Mouse (Mus musculus): ENCODE data around the gene Tulp2. TPM values are rescaled to one million over a fixed set of nuclear protein-coding genes. Genes with fewer than 3 reads are reported as not detected.
A peak's percentile ranks its signal among the peaks of the same experiment; 100 is the strongest.

Tulp2 gene
- not detected for total RNA-seq (2021)
- long read RNA-seq, experiment 1, result 0 reads
- long read RNA-seq, experiment 2, result 0 reads

DNA sequence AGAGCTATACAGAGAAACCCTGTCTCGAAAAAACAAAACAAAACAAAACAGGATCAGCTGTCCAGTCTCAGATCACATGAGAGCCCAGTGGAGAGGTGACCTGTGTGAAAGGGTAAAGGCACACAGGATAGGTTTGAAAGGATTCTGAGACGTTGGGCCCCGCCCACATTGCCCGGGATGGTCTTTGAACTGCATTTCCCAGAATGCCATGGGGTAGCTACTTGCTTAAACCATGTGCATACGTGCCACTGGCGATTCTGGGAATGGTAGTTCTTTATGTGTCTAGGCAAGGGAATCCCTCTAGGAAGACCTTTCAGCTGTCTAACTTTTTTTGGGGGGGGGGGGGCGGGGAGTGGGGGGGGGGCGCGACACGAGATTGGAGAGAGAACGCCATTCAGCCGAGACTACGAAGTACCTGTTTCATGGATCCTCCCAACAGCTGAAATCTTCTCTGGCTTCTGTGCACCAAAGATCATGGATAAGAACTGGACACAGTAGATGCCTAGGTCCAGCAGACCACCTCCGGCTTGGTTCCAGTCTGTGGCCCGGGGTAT lies at the start of gene Tulp2:
Tulp2 (plus strand) TSS at position 504 of the 554 bp plus-strand sequence.
- intact Hi-C loops (cut with DNase I; ENCODE audit: low total_unique reads), result no loop called here
- peak; percentile 49 for DNase-seq

DNA sequence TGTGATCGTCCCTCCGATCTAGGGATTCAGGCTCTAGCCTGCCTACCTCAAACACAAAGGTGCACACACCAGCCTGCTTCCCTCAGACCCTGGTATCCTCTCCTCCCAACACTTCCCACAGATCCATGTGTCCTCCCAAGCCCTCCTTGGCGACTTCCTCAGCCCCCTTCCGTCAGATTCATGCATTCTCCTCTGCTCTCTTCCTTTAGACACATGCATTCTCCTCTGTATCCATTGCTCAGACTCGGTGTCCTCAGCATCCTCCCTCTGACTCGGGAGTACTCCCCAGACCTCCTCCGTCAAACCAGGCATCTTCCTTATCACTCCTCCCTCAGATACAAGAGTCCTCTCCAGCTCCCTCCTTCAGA lies 47.9 kb upstream of the Tulp2 start:
- no peak for DNase-seq
- intact Hi-C loops (cut with DNase I; ENCODE audit: low total_unique reads), result no loop called here

DNA sequence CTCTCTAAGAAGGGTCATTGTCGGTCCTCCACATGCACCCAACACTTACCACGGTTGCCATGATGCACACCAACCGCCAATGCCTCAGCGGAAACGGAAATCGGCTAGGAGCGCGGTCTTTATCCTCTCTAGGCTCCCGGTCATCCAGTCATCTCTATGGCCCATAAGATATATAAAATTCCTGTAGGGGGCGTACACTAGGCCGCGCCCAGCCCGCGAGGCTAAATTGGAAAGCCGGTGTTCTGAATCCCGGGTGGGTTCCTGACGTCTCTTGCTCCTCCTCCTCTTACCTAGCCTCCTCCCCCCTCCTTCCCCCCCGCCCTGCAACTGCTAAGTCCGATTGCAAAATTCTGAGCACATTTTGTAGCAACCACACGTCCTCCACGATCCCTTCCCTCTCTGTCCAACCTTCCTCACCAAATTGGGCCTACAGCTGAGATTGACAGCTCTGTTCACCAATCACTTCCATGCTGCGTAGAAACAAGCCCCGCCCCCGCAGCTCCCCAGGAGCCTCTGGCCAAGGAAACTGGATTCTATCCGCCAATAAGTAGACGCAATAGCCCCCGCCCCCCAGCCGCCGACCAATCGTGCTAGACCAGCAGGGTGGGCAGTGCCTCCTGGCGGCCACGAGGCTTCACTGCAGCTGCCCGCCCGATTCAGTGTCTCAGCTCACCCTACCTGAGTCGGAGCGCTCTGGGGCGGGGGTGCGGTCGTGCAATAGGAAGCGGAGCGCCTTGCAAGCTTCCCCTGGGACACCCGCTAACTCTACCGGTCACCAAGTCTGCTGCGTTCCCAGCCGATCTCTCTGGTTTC lies 47.3 kb upstream of the Tulp2 start, which contains the start of gene Gys1:
Gys1 (plus strand) TSS at position 642 of the 813 bp plus-strand sequence.
- DNase-seq, result peak; percentile 100
- intact Hi-C loops (cut with DNase I; ENCODE audit: low total_unique reads), result no loop called here

GRCm38 (mm10) chr7:45435038-45435437 lies 46.6 kb upstream of the Tulp2 start:
- intact Hi-C loops (cut with DNase I; ENCODE audit: low total_unique reads), result no loop called here

GRCm38 (mm10) chr7:45436444-45436843 lies 45.2 kb upstream of the Tulp2 start:
- DNase-seq, result no peak
- intact Hi-C loops (cut with DNase I; ENCODE audit: low total_unique reads), result no loop called here

More at GRCm38 (mm10) chr7:45435038-45435437, 46.6 kb upstream of the Tulp2 start:
- peak; percentile 47 for DNase-seq

GRCm38 (mm10) chr7:45437046-45437445 lies 44.6 kb upstream of the Tulp2 start:
- no peak for DNase-seq
- intact Hi-C loops (cut with DNase I; ENCODE audit: low total_unique reads), result no loop called here

GRCm38 (mm10) chr7:45437521-45438276 lies 44.0 kb upstream of the Tulp2 start, which contains the start of gene Ruvbl2:
Gene Ruvbl2, minus strand, starts transcription at chr7:45438096.
- DNase-seq, result peak; percentile 58
- intact Hi-C loops (cut with DNase I; ENCODE audit: low total_unique reads), result no loop called here

DNA sequence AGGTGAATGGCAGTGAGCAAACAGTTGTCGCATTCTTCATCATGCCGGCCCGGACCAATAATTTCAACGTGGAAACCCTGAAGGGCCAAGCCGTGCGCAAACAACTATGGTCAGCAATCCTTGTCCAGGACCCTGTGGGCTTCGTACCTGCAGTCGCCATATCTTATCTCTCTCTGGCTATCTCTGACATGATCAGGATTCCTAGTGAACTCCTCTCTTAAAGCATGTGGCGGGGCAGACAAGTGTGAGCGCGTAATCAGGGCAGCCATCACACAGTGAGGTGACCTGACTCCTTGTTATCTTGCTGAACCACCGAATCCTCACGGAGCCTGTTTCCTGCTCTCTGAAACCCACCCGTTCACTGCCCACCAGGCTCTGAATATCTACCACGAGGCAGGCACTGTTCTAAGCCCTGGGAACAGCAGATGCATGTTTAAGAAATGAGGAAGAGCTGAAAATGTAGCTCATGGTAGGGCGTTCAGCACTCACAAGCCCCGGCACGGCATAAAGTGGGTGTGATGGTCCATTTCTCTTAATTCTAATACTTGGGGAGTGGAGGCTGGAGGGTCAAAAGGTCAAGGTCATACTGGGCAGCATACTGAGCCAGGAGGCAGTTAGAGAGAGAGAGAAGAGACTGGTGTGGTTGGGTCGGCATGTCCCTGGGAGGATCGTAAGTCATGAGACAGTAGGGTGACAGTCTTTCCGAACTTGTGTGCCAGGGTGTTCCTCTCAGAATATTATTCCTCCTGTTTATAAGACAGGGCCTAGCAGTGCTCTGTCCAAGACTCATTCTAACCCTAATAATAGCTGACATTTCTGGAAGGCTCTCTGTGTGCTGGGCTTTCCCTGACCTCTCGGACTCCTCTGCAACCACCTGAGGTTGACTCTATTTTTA lies 37.9 kb upstream of the Tulp2 start:
- intact Hi-C loops (cut with DNase I; ENCODE audit: low total_unique reads), result no loop called here
- no peak for DNase-seq

DNA sequence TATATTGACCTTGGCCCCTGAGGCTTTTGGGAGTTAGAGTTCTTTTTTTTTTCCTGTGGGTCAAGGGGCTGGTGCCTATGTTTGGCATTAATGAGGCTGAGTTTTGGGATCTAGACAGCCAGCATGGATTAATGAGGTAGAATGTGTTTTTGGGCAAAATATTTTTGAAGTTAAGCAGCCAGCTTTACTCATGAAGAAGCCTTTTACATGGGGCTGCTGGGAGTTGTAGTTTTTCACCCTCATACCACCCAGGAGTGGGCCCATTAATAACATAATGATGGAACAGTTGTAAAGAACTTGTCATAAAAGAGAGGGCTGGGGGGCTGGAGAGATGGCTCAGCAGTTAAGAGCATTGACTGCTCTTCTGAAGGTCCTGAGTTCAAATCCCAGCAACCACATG lies 35.1 kb upstream of the Tulp2 start:
- DNase-seq, result no peak
- intact Hi-C loops (cut with DNase I; ENCODE audit: low total_unique reads), result no loop called here

DNA sequence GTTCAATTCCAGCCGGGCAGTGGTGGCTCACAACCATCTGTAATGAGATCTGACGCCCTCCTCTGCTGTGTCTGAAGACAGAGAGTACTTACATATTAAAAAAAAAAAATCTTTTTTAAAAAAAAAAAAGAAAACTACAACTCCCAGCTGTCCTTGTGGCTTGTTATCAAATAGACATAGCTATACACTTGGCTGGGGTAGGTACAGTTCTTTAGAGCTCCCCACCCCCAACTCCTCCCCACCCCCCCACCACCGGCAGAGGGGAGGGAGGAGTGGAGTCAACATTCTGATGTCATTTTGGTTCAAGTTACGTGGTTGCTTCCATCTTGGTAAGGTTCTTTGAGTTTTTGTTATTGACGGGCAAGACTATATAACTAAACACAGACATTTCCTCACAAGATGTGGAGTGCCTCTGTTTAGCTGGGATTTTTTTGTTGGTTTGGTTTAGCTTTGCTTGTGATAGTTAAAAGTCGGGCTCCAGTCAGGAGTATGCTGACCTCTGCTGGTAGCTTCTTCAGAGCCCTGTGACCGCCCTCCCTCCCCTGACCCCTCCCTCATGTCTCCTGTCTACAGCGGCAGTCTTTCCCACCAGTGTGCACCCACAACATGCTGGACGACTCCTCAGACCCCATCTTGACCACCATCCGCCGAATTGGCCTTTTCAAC lies 34.2 kb upstream of the Tulp2 start:
- no peak for DNase-seq
- intact Hi-C loops (cut with DNase I; ENCODE audit: low total_unique reads), result no loop called here

DNA sequence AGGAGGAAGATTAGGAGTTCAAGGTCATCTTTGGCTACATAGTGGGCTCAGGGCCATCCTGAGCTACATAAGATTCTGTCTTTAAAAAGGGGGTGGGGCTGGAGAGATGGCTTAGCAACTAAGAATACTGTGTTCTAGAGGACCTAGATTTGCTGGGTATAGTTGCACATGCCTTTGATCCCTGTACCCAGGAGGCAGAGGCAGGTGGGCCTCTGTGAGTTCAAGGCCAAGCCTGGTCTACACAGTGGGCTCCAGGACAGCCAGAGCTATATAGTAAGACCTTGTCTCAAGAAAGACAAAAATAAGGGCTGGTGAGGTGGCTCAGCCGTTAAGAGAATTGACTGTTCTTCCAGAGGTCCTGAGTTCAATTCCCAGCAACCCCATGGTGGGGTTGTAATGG lies 31.7 kb upstream of the Tulp2 start:
- DNase-seq, result no peak
- intact Hi-C loops (cut with DNase I; ENCODE audit: low total_unique reads), result no loop called here

DNA sequence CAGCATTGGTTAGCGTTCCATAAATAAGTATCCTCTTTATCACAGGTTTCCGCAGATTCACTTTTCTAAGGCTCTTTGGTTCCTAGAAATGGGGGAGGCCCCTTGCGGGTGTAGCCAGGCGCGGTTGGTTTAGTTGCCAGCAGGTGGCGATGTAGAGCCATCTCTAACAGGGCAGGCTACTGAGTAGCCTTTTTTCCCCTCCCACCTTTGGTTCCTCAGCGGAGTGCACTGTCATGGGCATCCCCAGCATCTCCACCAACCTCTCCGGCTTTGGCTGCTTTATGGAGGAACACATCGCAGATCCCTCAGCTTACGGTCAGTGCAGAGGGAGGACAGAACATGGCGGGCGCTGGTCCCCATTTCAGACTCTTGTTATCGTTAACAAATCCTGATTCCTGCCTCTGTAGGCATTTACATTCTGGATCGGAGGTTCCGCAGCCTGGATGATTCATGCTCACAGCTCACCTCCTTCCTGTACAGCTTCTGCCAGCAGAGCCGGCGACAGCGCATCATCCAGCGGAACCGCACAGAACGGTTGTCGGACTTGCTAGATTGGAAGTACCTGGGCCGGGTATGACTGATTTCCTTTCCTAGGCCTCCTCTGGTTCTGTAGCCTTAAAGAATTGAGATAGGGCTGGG lies 30.2 kb upstream of the Tulp2 start:
- intact Hi-C loops (cut with DNase I; ENCODE audit: low total_unique reads), result no loop called here
- peak; percentile 82 for DNase-seq

- intact Hi-C loops (cut with DNase I; ENCODE audit: low total_unique reads), result no loop called here
- DNase-seq, result no peak
Observed at GRCm38 (mm10) chr7:45454971-45455370, 26.7 kb upstream of the Tulp2 start.

DNA sequence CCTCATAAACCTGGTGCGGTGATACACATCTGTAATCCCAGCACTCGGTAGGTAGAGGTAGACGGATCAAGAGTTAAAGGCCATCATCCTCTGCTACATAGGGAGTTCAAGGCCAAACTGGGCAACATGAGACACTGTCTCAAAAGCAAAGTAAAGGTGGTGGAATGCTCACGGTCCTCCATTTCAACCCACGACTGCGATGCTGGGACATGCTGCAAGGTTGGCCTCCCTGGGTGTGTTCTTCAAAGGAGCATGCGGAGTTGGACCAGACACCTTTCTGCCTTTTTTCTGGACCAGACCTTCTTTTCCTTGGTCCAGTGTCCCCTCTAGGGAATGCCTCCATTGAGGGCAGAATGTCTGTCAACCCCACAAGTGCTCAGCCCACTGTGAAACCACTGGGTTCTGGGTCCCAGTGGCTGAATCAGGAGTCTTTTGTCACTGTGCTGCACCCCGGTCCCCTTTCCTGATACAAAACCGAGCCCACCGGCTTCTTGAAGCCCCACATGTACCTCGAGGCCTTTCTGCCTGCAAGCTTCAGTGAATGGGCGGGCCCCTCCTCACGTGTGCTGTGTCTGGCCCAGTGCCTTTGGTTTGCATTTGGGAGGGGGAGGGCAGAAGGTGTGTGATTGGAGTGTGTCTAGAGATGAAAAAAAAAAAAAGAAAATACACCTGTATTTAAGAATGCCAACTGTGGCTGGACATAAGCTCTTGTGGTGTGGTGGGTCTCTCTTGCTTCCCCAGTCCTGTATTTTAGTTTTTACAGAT lies 25.6 kb upstream of the Tulp2 start:
- intact Hi-C loops (cut with DNase I; ENCODE audit: low total_unique reads), result no loop called here
- no peak for DNase-seq

DNA sequence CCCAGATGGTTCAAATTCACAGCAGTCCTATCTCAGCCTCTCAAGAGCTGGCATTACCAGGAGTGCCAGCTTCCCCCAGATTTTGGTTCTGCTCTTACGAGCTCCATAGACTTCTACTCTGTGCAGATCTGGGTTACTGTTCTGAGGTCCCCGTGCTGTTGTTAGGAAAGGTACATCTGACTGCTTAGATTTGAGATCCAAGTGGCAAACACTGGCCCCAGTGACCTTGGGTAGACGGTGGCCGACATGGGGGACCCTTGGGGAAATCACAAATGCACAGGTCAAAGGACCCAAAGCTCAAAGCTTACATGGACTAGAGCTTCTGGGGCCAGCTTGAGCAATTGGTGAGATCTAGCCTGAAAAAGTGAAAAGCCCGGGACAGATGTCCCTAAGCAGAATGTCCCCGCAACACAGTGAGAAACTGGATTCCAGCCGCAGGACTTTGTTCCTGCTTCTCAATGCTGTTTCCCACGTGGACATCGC lies 24.9 kb upstream of the Tulp2 start:
- intact Hi-C loops (cut with DNase I; ENCODE audit: low total_unique reads), result no loop called here
- DNase-seq, result no peak

GRCm38 (mm10) chr7:45457204-45458060 lies 24.2 kb upstream of the Tulp2 start:
- intact Hi-C loops (cut with DNase I; ENCODE audit: low total_unique reads), result no loop called here
- DNase-seq, result peak; percentile 24

All from gastrocnemius, postnatal 14 days (tissue).